Mouse (Mus musculus) limb, embryonic 11.5 days (tissue): ENCODE results near the gene Tbc1d30. TPM values are rescaled to one million over a fixed set of nuclear protein-coding genes. Genes with fewer than 3 reads are reported as not detected.

Experiments
- ATAC-seq: fragments of 200-750 bp; cut with Nextera tagmentation; 2 replicates; pipeline ENCODE4 v1.8.0; 2017; ENCODE audit warnings: low read depth; ENCODE audit not compliant: insufficient number of reproducible peaks, low FRiP score, low TSS enrichment
- DNase-seq: peaks from one replicate; pipeline ENCODE4 v3.0.0-alpha.2; 2015; ENCODE audit warnings: low spot score
- H3K27ac ChIP-seq: fragments of 300-500 bp; sonication (generic); replicated peaks from 2 replicates; pipeline ENCODE4 v1.5.1; 2014; ENCODE audit warnings: low read depth, mild to moderate bottlenecking, low read length
- H3K27me3 ChIP-seq: fragments of 300-500 bp; sonication (generic); 2 replicates; pipeline ENCODE4 v1.6.1; 2014; ENCODE audit warnings: mild to moderate bottlenecking, low read length, mixed read lengths; ENCODE audit not compliant: control insufficient read depth, insufficient read depth
- H3K36me3 ChIP-seq: fragments of 300-500 bp; sonication (generic); 2 replicates; pipeline ENCODE4 v1.6.1; 2014; ENCODE audit warnings: mild to moderate bottlenecking, low read length, moderate library complexity, mixed read lengths; ENCODE audit not compliant: control insufficient read depth, insufficient read depth
- H3K4me1 ChIP-seq: fragments of 300-500 bp; sonication (generic); 2 replicates; pipeline ENCODE4 v1.6.1; 2014; ENCODE audit warnings: low read length, mixed read lengths; ENCODE audit not compliant: control insufficient read depth, insufficient read depth
- H3K4me2 ChIP-seq: fragments of 300-500 bp; sonication (generic); 2 replicates; pipeline ENCODE4 v1.6.1; 2014; ENCODE audit warnings: low read depth, mild to moderate bottlenecking, moderate library complexity; ENCODE audit not compliant: severe bottlenecking
- H3K4me3 ChIP-seq: fragments of 300-500 bp; sonication (generic); 2 replicates; pipeline ENCODE4 v1.5.1; 2014; ENCODE audit warnings: low read depth, low read length
- H3K9ac ChIP-seq: fragments of 300-500 bp; sonication (generic); 2 replicates; pipeline ENCODE4 v1.6.1; 2014; ENCODE audit warnings: mild to moderate bottlenecking, low read length
- H3K9me3 ChIP-seq: fragments of 300-500 bp; sonication (generic); 2 replicates; pipeline ENCODE4 v1.6.1; 2016; ENCODE audit warnings: low read length; ENCODE audit not compliant: control insufficient read depth
- WGBS: fragments of 180-500 bp; shearing (Covaris S2); extraction: QIAGEN DNeasy Blood & Tissue Kit; methylation state at CpG from one replicate; pipeline ENCODE4 v1.1.7; 2014; 5-methylcytosine and 5-hydroxymethylcytosine counted together
- polyA plus RNA-seq: library from polyadenylated mRNA; unstranded; fragments of >200 nt; fragmentation: Nextera tagmentation; extraction: Ambion mirVana; gene quantifications from 2 replicates; pipeline ENCODE4 v1.2.1, GENCODE M21; 2014

Tbc1d30 gene
- polyA plus RNA-seq, 1 experiment from 2014 or later = 0.45 TPM

GRCm38 (mm10) chr10:121300659-121301058 is 50.4 kb downstream of the Tbc1d30 start:
- H3K9ac ChIP-seq = no peak overlapping the region
- WGBS = 75% methylated on average over 7 of the region's 7 CpGs

GRCm38 (mm10) chr10:121297054-121297701 is 53.9 kb downstream of the Tbc1d30 start:
- DNase-seq = peak; percentile 64
- H3K36me3 ChIP-seq = no peaks in the 10 kb centered on the region
- WGBS = 28% methylated on average over 25 of the region's 25 CpGs

More at GRCm38 (mm10) chr10:121300659-121301058, 50.4 kb downstream of the Tbc1d30 start:
- no peak for ATAC-seq
- Histone ChIP-seq H3K27me3 (no peaks in the 10 kb centered on the region), H3K4me3 (no peak overlapping the region), H3K27ac (no peak overlapping the region), H3K4me2 (no peak overlapping the region), H3K4me1 (0 out of 2 replicates have a peak, but pooled peaks cover 8% of the 10 kb centered on the region), H3K9me3 (no peaks in the 10 kb centered on the region), H3K36me3 (no peaks in the 10 kb centered on the region)
- no peak for DNase-seq

DNA sequence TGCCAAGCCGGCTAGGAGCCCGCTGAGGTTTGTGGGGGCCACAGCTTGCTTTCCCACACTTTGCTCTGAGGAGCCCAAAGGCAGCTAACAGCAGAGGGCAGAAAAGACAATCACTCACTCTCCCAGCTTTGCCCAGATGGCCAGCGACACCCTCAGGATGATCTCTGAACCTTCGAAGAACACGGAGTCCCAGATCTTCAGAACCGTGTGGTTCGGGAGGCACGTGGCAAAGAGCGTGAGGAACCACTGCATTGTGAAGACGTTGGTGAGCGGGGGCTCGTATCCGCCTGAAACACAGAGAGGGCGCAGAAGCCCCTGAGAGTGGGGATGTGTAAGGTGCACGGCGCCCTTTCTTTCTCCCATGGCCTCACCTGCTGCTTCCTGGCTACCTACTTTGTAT is 56.6 kb downstream of the Tbc1d30 start:
- Histone ChIP-seq H3K27me3 (no peaks in the 10 kb centered on the region), H3K9me3 (no peaks in the 10 kb centered on the region), H3K4me1 (0 out of 2 replicates have a peak, but pooled peaks cover 8% of the 10 kb centered on the region), H3K4me3 (no peak overlapping the region), H3K4me2 (no peak overlapping the region), H3K27ac (no peak overlapping the region), H3K9ac (no peak overlapping the region), H3K36me3 (no peaks in the 10 kb centered on the region)
- DNase-seq = no peak
- 82% methylated on average over 16 of the region's 16 CpGs for WGBS
- no peak for ATAC-seq

More at GRCm38 (mm10) chr10:121297054-121297701, 53.9 kb downstream of the Tbc1d30 start:
- Histone ChIP-seq H3K4me2 (peak overlapping the region; percentile 36; the same call in 1 of the 2 replicates), H3K9ac (no peak overlapping the region), H3K4me1 (0 out of 2 replicates have a peak, but pooled peaks cover 8% of the 10 kb centered on the region), H3K27ac (no peak overlapping the region), H3K9me3 (no peaks in the 10 kb centered on the region), H3K27me3 (no peaks in the 10 kb centered on the region), H3K4me3 (0 out of 2 replicates have a peak overlapping the region, but pooled peaks have one; percentile 6)
- 0 out of 2 replicates have a peak, but pooled peaks have one; percentile 65 for ATAC-seq

GRCm38 (mm10) chr10:121293829-121294228 is 57.2 kb downstream of the Tbc1d30 start:
- Histone ChIP-seq H3K27me3 (no peaks in the 10 kb centered on the region), H3K9me3 (no peaks in the 10 kb centered on the region), H3K4me3 (no peak overlapping the region), H3K4me1 (0 out of 2 replicates have a peak, but pooled peaks cover 8% of the 10 kb centered on the region), H3K27ac (no peak overlapping the region), H3K4me2 (no peak overlapping the region), H3K36me3 (no peaks in the 10 kb centered on the region), H3K9ac (no peak overlapping the region)
- DNase-seq (no peak), ATAC-seq (no peak)
- 65% methylated on average over 8 of the region's 8 CpGs for WGBS

GRCm38 (mm10) chr10:121291272-121291917 is 59.7 kb downstream of the Tbc1d30 start:
- Histone ChIP-seq H3K27me3 (no peaks in the 10 kb centered on the region), H3K4me2 (no peak overlapping the region), H3K9ac (no peak overlapping the region), H3K36me3 (no peaks in the 10 kb centered on the region), H3K4me3 (no peak overlapping the region), H3K4me1 (no peaks in the 10 kb centered on the region), H3K9me3 (no peaks in the 10 kb centered on the region), H3K27ac (no peak overlapping the region)
- no peak for DNase-seq
- ATAC-seq = peak; percentile 44; the same call in 1 of the 2 replicates
- 92% methylated on average over 10 of the region's 10 CpGs for WGBS

DNA sequence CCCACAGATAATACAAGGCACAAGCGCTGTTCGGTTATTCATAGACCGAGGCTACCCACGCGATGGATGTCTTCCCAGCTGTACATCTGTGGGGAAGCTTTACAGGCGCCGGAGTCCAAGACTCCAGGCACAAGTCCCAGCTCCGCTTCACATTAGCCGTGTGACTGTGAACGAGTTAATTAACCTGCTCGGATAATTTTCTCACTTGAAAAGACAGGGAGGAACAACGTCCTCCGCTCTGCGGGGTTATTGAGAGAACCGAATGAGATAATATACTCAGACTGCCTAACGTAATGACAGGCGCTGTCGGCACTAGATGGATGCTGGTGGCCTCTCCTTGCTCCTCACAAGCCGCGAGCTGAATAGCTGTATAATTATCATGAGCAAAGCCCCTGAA is 60.4 kb downstream of the Tbc1d30 start:
- Histone ChIP-seq H3K4me3 (no peak overlapping the region), H3K4me2 (no peak overlapping the region), H3K27ac (no peak overlapping the region), H3K27me3 (no peaks in the 10 kb centered on the region), H3K9me3 (no peaks in the 10 kb centered on the region), H3K36me3 (no peaks in the 10 kb centered on the region), H3K4me1 (no peaks in the 10 kb centered on the region), H3K9ac (no peak overlapping the region)
- ATAC-seq (no peak), DNase-seq (no peak)
- WGBS = 75% methylated on average over 20 of the region's 20 CpGs

DNA sequence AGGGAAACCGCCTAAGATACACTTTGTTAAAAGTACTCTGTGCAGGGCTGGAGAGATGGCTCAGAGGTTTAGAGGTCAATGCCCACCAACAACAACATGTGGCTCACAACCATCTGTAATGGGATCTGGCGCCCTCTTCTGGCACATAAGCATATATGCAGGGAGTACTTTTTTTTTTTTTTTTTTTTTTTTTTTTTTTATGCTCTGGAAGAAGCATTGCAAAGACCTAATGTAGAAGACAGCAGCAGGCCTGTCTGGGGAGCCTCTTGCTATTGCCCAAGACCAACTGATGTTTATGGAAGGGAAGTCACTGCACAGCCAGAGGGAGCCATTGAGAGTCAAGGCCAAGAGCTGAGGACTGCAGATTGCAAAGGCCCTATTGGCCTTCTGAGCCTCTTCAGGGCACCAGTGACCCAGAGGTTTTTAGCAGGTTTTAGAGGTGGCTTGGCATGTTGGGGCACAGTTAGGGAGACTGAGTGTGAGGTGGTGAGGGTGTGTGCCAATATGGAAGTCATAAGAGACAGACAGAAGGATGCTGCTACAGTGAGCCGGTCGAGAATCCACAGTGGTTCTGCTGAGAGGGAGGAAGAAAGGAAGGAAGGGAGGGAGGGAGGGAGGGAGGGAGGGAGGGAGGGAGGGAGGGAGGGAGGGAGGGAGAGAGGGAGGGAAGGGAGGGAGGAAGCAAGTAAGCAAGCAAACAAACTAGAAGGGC is 61.0 kb downstream of the Tbc1d30 start:
- Histone ChIP-seq H3K4me3 (no peak overlapping the region), H3K27ac (no peak overlapping the region), H3K9me3 (no peaks in the 10 kb centered on the region), H3K27me3 (no peaks in the 10 kb centered on the region), H3K36me3 (no peaks in the 10 kb centered on the region), H3K4me1 (no peaks in the 10 kb centered on the region), H3K9ac (no peak overlapping the region), H3K4me2 (no peak overlapping the region)
- no peak for ATAC-seq
- WGBS = 68% methylated on average over 4 of the region's 4 CpGs
- DNase-seq = no peak

DNA sequence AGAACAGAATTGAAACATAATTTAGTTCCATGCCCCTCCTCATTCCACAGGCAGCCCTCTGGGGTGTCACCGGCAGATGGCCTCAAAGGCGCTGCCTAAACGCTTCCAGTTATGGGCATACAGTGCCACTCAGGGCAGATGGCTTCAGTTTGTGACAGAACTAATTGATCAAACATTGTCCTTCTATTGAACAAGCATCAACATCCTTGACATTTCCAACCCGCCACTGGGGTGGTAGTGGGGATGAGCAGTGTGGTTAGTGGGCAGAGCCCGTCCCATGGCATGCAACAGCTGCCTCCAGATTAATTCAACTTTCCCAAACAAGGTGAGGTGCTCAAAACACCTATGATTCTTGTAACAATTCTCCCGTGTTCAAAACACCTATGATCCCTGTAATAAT is 68.2 kb downstream of the Tbc1d30 start:
- H3K4me2 ChIP-seq = no peak overlapping the region
- H3K27me3 ChIP-seq = no peaks in the 10 kb centered on the region
- no peaks in the 10 kb centered on the region for H3K9me3 ChIP-seq
- 86% methylated on average over 6 of the region's 6 CpGs for WGBS
- no peak overlapping the region for H3K4me3 ChIP-seq
- DNase-seq = no peak
- ATAC-seq = no peak
- no peak overlapping the region for H3K27ac ChIP-seq
- no peak overlapping the region for H3K9ac ChIP-seq
- H3K4me1 ChIP-seq = no peaks in the 10 kb centered on the region
- no peaks in the 10 kb centered on the region for H3K36me3 ChIP-seq
